Mouse (Mus musculus): ENCODE results near the gene N4bp1.

The N4bp1 gene

DNA sequence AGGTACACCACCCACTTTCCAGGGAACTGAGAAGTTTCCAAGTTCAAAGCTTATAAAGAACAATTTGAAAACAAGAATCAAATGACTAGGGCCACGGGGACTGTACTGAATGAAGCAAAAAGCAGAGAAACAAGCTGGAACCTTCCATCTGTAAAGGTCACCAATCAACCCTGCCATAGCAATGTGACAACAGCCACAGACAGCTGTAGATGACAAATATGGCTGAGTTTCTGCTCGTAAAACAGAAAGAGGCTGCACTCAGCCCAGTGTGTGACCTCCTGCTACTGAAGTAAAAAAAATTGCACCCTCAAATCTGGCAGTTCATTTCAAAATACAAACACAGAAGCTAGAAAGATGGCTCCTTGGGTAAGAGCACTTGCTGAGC is 31.1 kb downstream of the N4bp1 start:
- no peak for DNase-seq

DNA sequence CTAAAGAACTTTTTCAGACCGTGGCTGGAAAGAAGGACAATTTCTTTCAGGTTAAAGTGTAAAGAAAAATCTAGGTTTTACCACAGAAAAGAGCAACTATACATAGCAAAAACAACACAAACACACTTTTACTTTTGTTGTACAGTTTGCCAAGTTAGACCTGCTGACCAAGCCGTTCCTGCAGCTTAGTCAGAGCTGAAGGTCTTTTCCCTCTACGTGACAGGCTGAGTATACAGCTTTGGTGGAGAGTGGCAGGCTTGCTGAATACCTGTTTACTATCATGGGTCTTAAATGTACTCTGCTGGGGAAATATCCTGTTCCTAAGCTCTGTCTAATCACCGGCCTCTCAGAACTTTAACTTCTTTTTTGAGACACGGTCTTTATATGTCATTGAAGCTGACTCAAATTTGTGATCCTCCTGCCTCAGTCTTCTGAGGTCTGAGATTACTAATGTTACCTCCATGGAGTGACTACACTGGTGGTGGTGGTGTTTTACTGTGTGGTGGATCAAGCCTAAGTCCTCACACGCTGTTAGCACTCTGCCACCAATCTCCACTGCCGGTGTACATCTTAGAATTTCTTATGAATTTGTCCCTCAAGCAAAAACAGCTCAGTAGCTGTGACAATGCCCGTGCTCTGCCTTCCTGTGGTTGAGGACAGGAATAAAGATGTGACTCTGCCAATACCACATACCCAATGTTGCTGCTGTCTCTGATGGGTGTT is 31.6 kb downstream of the N4bp1 start:
- no peak for DNase-seq

GRCm38 (mm10) chr8:86852491-86852890 is 32.6 kb downstream of the N4bp1 start:
- DNase-seq = no peak

GRCm38 (mm10) chr8:86848876-86849275 is 36.2 kb downstream of the N4bp1 start:
- DNase-seq = no peak

- DNase-seq = no peak
Observed at GRCm38 (mm10) chr8:86848401-86848800, 36.7 kb downstream of the N4bp1 start.

GRCm38 (mm10) chr8:86847091-86847490 is 38.0 kb downstream of the N4bp1 start:
- DNase-seq = no peak

DNA sequence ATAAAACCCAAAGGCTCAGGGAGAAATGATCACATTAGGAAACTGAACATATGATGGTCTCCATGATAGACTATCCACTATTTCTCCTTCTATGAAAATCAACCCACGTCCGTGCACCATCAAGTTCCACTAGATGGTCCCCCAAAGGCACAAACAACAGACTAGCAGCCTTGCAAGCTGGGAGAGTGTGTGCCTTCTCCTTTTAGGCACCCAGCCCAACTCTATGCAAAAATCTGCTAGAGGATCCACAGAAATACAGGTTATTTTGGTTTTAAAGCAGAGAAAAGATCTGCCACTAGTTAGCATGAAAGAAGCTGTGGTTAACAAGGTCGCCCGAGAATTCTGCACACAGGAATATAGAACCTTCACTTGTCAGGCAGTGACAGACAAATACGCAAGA is 39.2 kb downstream of the N4bp1 start:
- no peak for DNase-seq

GRCm38 (mm10) chr8:86844856-86845255 is 40.2 kb downstream of the N4bp1 start:
- no peak for DNase-seq

DNA sequence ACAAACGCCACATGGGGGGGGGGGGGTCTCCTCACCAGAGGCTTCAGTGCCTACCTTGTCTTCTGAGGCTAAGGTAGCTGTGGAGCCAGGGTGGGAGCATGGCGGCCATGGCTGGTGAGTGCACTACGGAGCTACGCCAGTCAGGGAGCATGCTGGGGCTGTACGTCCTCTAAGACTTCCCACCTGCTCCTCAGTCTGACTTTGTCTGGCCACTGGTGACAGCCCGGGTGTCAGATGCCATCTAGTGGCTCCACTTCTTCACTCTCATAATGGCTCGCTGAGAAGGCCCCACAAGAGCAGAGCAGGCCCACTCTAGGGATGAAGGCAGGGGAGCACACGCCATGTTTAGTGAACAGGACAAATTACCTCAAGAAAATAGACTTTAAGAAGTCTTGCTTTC is 41.2 kb downstream of the N4bp1 start:
- DNase-seq = peak; percentile 47

GRCm38 (mm10) chr8:86841556-86842309 is 43.3 kb downstream of the N4bp1 start:
- DNase-seq = no peak

DNA sequence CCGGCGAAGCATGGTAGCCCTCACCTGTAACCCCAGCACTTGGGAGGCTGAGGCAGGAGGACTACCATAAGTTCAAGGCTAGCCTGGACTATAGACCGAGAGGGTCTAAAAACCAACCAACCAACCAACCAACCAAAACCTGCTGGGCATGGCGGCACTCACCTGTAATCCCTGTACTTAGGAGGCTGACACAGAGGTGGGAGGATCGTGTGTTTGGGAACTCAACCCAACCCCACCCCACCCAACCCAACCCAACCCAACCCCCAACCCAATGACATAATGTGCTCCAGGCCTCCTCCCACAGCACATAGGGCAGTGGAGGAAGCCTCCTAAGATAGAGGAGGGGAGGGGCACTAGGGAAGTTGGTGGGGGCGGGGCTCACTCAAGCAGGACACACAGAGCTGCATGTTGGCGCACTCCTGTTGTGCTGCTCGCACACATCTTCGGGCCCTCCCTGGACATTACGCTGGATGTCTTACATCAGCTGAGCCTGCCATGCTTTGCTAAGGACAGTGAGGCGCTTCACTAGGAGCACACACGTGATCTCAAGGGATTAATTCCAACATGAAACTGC is 44.9 kb downstream of the N4bp1 start:
- DNase-seq = no peak

- DNase-seq = no peak
Observed at GRCm38 (mm10) chr8:86838707-86839438, 46.2 kb downstream of the N4bp1 start.

- no peak for DNase-seq
Observed at GRCm38 (mm10) chr8:86837234-86837633, 47.8 kb downstream of the N4bp1 start.

- no peak for DNase-seq
Observed at GRCm38 (mm10) chr8:86835881-86836280, 49.2 kb downstream of the N4bp1 start.

- DNase-seq = no peak
Observed at GRCm38 (mm10) chr8:86834496-86835260, 50.4 kb downstream of the N4bp1 start.

DNA sequence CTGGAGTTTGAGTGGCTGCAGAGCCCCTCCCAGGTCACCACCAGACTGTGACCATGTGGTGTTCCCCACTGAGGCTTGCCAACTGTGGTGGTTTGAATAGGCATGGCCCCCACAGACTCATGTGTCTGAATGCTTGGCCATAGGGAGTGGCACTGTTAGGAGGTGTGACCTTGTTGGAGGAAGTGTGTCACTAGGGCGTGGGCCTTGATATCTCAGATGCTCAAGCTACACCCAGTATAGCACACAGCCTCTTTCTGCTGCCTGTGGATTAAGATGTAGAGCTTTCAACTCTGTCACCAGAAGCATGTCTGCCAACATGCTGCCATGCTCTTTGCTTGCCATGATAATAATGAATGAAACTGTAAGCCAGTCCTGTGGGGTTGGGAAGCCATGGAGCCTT is 51.1 kb downstream of the N4bp1 start:
- no peak for DNase-seq

DNA sequence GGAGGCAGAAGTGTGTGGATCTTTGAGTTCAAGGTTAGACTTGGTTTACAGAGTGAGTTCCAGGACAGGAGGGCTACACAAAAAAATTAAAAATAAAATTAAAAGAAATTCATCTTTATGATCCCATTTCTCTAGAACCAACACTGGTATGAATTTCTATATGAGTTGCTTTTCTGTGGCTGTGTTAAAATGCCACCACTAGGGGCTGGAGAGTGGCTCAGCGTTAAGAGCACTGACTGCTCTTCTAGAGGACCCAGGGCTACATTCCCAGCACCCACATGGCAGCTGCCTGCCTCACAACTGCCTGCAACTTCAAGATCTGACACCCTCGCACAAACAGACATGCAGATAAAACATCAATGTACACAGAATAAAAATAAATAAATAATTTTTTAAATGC is 56.1 kb downstream of the N4bp1 start:
- DNase-seq = no peak

DNA sequence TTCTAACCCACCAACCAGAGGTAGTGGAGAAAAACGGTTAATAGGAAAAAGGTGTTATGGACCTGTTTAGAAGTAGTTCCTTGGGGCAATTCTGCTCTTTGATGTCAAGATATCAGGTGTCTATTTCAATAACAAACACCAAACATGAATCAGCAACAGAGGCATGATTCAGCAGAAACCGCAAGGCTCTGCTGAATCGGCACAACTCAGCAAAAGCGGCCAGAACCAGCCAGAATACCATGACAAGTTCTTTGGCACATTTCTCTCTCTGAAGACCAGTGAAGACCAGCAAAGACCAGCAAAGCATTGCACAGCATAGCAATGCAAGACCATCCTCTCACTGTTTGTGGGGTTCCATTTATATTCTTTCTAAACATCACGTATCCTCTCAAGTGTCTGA is 57.9 kb downstream of the N4bp1 start:
- no peak for DNase-seq

DNA sequence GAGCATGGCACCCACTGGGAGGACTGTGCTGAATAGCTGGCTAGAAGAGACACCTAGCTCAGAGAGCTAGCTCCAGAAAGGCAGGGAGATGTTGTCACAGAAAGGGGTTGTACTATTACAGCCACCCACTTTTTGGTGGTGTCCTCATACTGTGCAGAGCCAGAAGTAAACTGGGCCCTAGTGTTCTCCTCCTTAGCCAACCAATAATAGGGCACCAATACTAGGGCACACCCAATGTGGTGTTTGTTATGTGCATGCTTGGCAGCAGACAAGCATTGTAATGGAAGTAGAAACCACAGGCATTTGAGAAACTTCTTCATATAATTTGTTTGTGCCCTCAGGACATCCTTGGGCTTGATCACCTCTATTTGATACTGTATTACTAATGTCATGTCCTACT is 58.5 kb downstream of the N4bp1 start:
- DNase-seq = no peak

GRCm38 (mm10) chr8:86825674-86826448 is 59.2 kb downstream of the N4bp1 start:
- DNase-seq = no peak

- no peak for DNase-seq
Observed at GRCm38 (mm10) chr8:86824735-86825134, 60.3 kb downstream of the N4bp1 start.

GRCm38 (mm10) chr8:86820756-86821201 is 64.3 kb downstream of the N4bp1 start:
- peak; percentile 57 for DNase-seq
